Mouse (Mus musculus) cortical plate, adult 2 months (tissue): Measurements from ENCODE around the gene Tmem37.

Experiments
- CTCF ChIP-seq: fragments of 200-500 bp; IDR thresholded peaks from 2 replicates; pipeline ENCODE4 v1.5.1; 2011; ENCODE audit warnings: mild to moderate bottlenecking, control low read depth, low read length; ENCODE audit not compliant: insufficient read depth; ENCODE audit errors: extremely low read depth
- POLR2A ChIP-seq: fragments of 200-500 bp; IDR thresholded peaks from 2 replicates; pipeline ENCODE4 v1.6.1; 2011; ENCODE audit warnings: mild to moderate bottlenecking, low read length, control low read depth; ENCODE audit not compliant: insufficient read depth; ENCODE audit errors: extremely low read depth

DNA sequence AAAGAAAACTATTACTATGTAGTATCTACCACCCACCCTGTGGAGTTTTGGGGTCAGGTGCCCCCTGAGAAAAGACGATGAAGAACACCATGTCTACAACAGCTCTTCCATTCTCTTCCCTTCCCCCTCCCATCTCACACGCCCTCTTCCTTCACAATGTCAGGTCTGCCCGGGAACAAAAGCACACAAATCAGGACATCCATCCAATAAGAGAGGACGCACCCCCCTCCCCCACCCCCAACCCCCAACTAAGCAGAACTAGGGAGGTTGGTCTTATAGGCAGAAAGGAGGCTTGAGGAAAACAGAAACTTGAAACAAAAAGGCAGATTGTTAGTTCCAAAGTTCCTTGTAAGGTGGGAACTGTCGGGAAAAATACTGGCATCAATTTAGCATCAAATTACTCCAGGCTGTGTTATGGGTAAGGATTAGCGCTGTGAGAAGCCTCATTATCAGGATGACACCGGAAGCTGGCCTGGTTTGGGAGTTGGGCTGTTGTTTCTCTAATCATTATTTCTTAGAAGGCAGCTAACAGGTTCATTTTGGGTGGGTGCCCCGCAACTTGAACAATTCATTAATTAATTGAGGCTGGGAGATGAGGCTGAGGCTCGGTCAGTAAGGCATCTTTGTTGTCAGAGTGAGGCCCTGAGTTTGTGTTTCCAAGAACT is 4.0 kb upstream of the Tmem37 start:
- TF ChIP-seq CTCF (no peak), POLR2A (no peak)
